Mouse (Mus musculus): ENCODE results near the gene Gm1123. TPM values are rescaled to one million over a fixed set of nuclear protein-coding genes. Genes with fewer than 3 reads are reported as not detected.

The Gm1123 gene
- total RNA-seq (2023), result not detected

GRCm38 (mm10) chr9:99035575-99035974 is at the start of gene Gm1123:
TSS of gene Gm1123 (minus strand) at chr9:99035715.

GRCm38 (mm10) chr9:98985800-98986475 is 49.6 kb downstream of the Gm1123 start, which contains the start of gene Faim:
TSS of gene Faim (plus strand) at chr9:98986373.

Other genes with a start within 250 kb of the Gm1123 start
- gene Prr23a1, start 193.2 kb downstream of the Gm1123 start, total RNA-seq (2023), result not detected
- gene Prr23a2, start 179.2 kb downstream of the Gm1123 start, total RNA-seq (2023), result not detected
- gene Prr23a3, start 170.9 kb downstream of the Gm1123 start, total RNA-seq (2023), result not detected
- gene 7420426K07Rik, start 132.6 kb downstream of the Gm1123 start, total RNA-seq (2023), result not detected
- gene Foxl2, start 80.4 kb downstream of the Gm1123 start, total RNA-seq (2023), result not detected
- gene Faim, start 49.3 kb downstream of the Gm1123 start, total RNA-seq (2023), result 29.0 TPM
- 6.9 TPM for gene Pik3cb, start 104.9 kb upstream of the Gm1123 start, total RNA-seq (2023)
- gene Faiml, start 201.5 kb upstream of the Gm1123 start, total RNA-seq (2023), result not detected
- 6.3 TPM for gene Cep70, start 207.7 kb upstream of the Gm1123 start, total RNA-seq (2023)

Measured in CD8-positive naive resting alpha-beta T cell, adult 57 days (primary cell).